Comparison of ENCODE assay signal across 26 mouse cellular contexts in genomic region chr9:43681317-43681716, GRCm38 (mm10).
A peak's percentile ranks its signal among the peaks of the same experiment; 100 is the strongest.
DNase-seq lines count a peak whose midpoint lies in the region; ATAC-seq lines count a peak whose summit lies in the region.
"Had no signal": no experiment of that assay in that cellular context is flagged by ENCODE, and none has a peak within 500 bp of the region (broad histone marks: within the 10 kb centered on the region; RNA-seq: fewer than 3 reads in every experiment).

No protein-coding gene starts in this region.

- H3K27ac ChIP-seq in intestine, embryonic 15.5 days = no peak overlapping the region
- H3K27ac ChIP-seq: forebrain, embryonic 10.5 days; forebrain, embryonic 13.5 days; heart, embryonic 15.5 days; hindbrain, embryonic 12.5 days; hindbrain, embryonic 15.5 days had no signal

- no peaks in the 10 kb centered on the region for H3K36me3 ChIP-seq in intestine, embryonic 15.5 days
- H3K36me3 ChIP-seq: forebrain, embryonic 10.5 days; G1E; heart, embryonic 12.5 days; heart, embryonic 15.5 days; hindbrain, embryonic 12.5 days; hindbrain, embryonic 15.5 days had no signal

- 0 out of 2 replicates have a peak, but pooled peaks cover 5% of the 10 kb centered on the region for H3K27me3 ChIP-seq in intestine, embryonic 15.5 days (replicated peaks)
- H3K27me3 ChIP-seq: forebrain, embryonic 13.5 days; hindbrain, embryonic 12.5 days had no signal

- WGBS in intestine, embryonic 15.5 days = 49% methylated on average over 3 of the region's 3 CpGs

- H3K4me1 ChIP-seq in intestine, embryonic 15.5 days (replicated peaks) = 0 out of 2 replicates have a peak, but pooled peaks cover 4% of the 10 kb centered on the region
- H3K4me1 ChIP-seq: heart, embryonic 12.5 days; heart, embryonic 15.5 days; hindbrain, embryonic 15.5 days had no signal

- H3K4me3 ChIP-seq in intestine, embryonic 15.5 days (replicated peaks) = no peak overlapping the region
- H3K4me3 ChIP-seq: forebrain, embryonic 10.5 days; forebrain, embryonic 13.5 days; heart, embryonic 12.5 days; heart, embryonic 15.5 days; hindbrain, embryonic 12.5 days; hindbrain, embryonic 15.5 days had no signal

- intact Hi-C loops in left cerebral cortex, postnatal 4 days (cut with DNase I) = no loop called here

- ATAC-seq in intestine, embryonic 15.5 days = no peak
- ATAC-seq: forebrain, embryonic 13.5 days; forebrain, embryonic 16.5 days; Patski had no signal

- no peaks in the 10 kb centered on the region for H3K9me3 ChIP-seq in intestine, embryonic 15.5 days
- H3K9me3 ChIP-seq: forebrain, embryonic 10.5 days; forebrain, embryonic 13.5 days; heart, embryonic 12.5 days; heart, embryonic 15.5 days; hindbrain, embryonic 12.5 days; hindbrain, embryonic 15.5 days had no signal

- DNase-seq in left cerebral cortex, adult 18-20 months (ENCODE audit: low spot score in 2 of 2) = peak; percentile 35 to 60
- no peak for DNase-seq in left cerebral cortex, postnatal 4 days
- DNase-seq in right cerebral cortex, adult 18-20 months = peak; percentile 78
- DNase-seq in right cerebral cortex, postnatal 4 days = no peak
- DNase-seq in 3134 (ENCODE audit: extremely low read depth, insufficient read length, low spot score) = peak; percentile 53
- DNase-seq in 3T3-L1 (ENCODE audit: low read depth, low spot score) = peak; percentile 24
- no peak for DNase-seq in cerebellum, adult 18-20 months
- DNase-seq: adrenal gland, postnatal 10 days; B cell, adult 2 months; cerebellum, adult 11 months; cerebellum, adult 8-10 months; cerebellum, postnatal 14 days; gastrocnemius, postnatal 25 days; heart, adult 18-20 months; heart, postnatal 10 days; heart, postnatal 36 days had no signal

- no peak overlapping the region for H3K9ac ChIP-seq in intestine, embryonic 15.5 days
- H3K9ac ChIP-seq: forebrain, embryonic 13.5 days; heart, embryonic 12.5 days; heart, embryonic 15.5 days; hindbrain, embryonic 12.5 days; hindbrain, embryonic 15.5 days had no signal

- no peak overlapping the region for H3K4me2 ChIP-seq in intestine, embryonic 15.5 days (replicated peaks)
- H3K4me2 ChIP-seq: forebrain, embryonic 13.5 days; heart, embryonic 12.5 days; heart, embryonic 15.5 days; hindbrain, embryonic 12.5 days; hindbrain, embryonic 15.5 days had no signal

Comparison
In these comparisons a context has a peak if more than half of its experiments do, and no peak if none do; other contexts are left out.
1. DNase-seq: peak in left cerebral cortex, adult 18-20 months (2 of 2), right cerebral cortex, adult 18-20 months (single experiment), 3134 (single experiment) and 3T3-L1 (single experiment); none in left cerebral cortex, postnatal 4 days (single experiment), right cerebral cortex, postnatal 4 days (single experiment) and cerebellum, adult 18-20 months (0 of 2).